Mouse (Mus musculus) left cerebral cortex, adult 2 months (tissue): ENCODE results near the gene Prkab1. TPM values are rescaled to one million over a fixed set of nuclear protein-coding genes. Genes with fewer than 3 reads are reported as not detected.

Source experiments
- DNase-seq, 2 experiments: peaks; one replicate each; pipeline ENCODE4 v3.0.0; 2021 to 2022; ENCODE audit warnings: low spot score in 2 of 2, mixed read lengths in 1 of 2; ENCODE audit errors: extremely low spot score in 1 of 2
- H3K27ac ChIP-seq: fragments of 200-600 bp; 2 replicates; pipeline ENCODE4 v1.8.1; 2022
- H3K4me3 ChIP-seq: fragments of 200-600 bp; 2 replicates; pipeline ENCODE4 v1.8.1; 2022
- CTCF ChIP-seq: fragments of 200-600 bp; IDR thresholded peaks from 2 replicates; pipeline ENCODE4 v1.8.1; 2022; ENCODE audit warnings: antibody characterized with exemption, mild to moderate bottlenecking, moderate library complexity
- intact Hi-C: fragments of 180-260 bp; cut with DNase I; formaldehyde crosslinking; loops from one replicate; pipeline ENCODE4 v1.15.1; 2025
- total RNA-seq, 2 experiments: library from RNA; stranded (reverse); gene quantifications; 2 replicates each; pipeline ENCODE4 v1.2.3; 2021

Gene Prkab1
- total RNA-seq, 2 experiments from 2014 or later, result 24.1 to 29.5 TPM

DNA sequence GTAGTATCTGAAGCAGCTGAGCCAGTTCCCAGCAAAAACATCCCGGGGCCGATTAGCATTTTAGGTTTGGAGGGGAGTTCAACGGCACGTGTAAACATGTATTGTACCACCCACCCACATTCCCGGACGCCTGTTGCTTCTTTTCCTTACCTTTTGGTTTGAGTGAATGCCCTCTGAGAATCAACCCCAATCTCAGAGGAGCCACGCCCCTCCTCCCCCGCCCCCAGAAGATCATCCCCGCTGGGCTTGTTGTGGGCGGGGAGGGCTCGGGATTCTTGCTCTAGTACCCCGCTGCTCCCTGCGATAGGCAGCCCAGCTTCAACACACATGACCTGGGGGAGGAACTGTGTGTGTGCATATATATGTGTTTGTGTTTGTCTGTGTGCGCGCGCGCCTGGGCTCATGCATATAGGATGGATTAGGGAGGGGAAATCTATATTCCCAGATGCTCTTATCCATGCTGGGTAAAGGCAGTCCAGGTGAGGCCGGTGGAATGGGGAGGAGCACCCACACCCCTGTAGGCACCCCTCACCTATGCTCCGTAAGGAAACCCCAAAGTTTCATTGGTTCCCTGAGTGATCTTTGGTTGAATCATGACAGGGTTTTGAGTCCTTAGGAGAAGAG is 6.4 kb upstream of the Prkab1 start:
- no peak for TF ChIP-seq CTCF
- DNase-seq, result no peak
- intact Hi-C loops, result loop anchor here (5.0 to 10.0 kb wide), 3 partner anchors 82 to 1067 kb away; no protein-coding TSS in a partner anchor
- Histone ChIP-seq H3K27ac (no peak overlapping the region), H3K4me3 (no peak overlapping the region; the same call in 1 of the 2 replicates)

DNA sequence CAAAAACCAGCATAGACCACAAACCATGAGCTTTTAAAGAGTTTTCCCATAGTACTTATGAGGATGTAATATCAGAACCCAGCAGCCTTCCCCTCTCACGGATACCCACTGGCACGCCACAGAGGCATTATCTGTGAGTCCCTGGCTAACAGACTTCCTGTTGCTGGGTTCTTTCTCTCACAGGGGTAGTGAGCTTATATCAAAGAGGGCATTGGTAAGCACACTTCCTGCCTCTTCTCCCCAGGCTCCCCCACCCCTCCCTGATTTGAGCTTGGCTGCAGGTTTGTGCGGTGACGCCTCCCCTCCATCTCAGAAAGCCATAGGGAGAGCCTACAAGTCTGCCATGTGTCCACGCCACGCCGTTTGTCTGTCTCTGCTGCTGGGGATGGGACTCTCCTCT is 4.8 kb upstream of the Prkab1 start:
- TF ChIP-seq CTCF, result no peak
- intact Hi-C loops, result no loop called here
- Histone ChIP-seq H3K27ac (no peak overlapping the region), H3K4me3 (no peak overlapping the region)
- no peak for DNase-seq

DNA sequence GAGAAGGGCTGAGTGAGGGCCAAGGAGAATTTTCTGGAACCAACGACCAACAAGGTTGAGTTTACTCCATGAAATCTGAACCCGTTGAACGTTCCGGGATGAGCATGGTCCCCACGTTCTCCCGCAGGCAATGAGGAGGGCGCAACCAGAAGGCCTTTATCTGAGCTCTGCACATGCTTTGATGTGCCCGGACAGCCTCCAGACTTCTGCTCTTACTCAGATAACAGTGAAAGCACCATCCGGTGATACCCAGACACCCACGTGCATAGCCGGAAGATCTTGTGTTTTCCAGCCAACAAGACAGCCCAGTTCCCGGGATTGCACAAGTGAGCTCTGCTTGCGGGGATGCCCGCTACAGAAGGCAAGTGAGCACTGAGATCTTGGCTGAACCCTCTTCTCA is 2.3 kb upstream of the Prkab1 start:
- no peak for TF ChIP-seq CTCF
- Histone ChIP-seq H3K27ac (no peak overlapping the region), H3K4me3 (no peak overlapping the region)
- DNase-seq, result no peak
- intact Hi-C loops, result no loop called here

DNA sequence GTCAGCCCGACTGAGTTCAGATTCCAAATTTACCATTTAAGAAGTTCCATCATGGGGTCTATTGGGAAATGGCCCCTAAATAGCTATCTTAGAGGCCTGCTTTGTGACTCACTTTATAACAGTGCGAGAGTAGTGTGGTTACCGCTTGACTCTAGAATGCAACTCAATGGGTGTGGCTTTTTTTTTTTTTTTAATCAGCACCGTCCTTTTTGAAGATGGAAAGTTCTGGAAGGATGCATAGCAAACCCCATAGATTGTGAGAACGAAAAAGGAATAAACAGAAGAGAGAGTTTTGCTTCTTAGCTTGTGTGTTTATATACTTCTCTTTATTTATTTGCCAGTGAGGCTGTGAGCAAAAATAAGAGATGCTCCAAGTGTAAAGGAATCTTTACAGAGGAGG is 1.8 kb upstream of the Prkab1 start:
- Histone ChIP-seq H3K27ac (no peak overlapping the region), H3K4me3 (no peak overlapping the region)
- TF ChIP-seq CTCF, result no peak
- intact Hi-C loops, result no loop called here
- no peak for DNase-seq

DNA sequence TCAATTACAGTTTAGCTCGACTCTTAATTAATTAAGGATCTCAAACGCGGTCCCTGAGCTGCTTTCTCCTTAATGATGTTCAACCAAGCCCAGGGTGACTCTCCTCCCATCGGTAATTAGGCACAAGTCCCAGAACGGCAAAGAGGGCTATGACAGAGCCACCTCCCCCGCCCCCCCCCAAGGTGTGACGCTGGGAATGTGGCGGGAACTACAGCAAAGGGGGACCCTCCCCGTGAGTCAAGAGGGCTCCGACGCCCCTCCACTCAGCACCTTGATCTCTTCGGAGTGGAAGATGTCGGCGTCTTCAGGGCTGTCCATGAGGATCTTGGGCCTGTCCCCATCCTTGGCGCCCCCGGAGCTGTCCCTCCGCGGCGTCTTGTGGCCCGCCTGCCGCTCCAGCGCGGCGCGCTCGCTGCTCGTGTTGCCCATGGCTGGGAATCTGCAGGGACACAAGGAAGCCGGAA is 455 bp downstream of the Prkab1 start:
- intact Hi-C loops, result no loop called here
- no peak for DNase-seq
- TF ChIP-seq CTCF, result no peak
- H3K27ac ChIP-seq, result peak overlapping the region; percentile 55; the same call in 1 of the 2 replicates
- peak overlapping the region; percentile 78 for H3K4me3 ChIP-seq

DNA sequence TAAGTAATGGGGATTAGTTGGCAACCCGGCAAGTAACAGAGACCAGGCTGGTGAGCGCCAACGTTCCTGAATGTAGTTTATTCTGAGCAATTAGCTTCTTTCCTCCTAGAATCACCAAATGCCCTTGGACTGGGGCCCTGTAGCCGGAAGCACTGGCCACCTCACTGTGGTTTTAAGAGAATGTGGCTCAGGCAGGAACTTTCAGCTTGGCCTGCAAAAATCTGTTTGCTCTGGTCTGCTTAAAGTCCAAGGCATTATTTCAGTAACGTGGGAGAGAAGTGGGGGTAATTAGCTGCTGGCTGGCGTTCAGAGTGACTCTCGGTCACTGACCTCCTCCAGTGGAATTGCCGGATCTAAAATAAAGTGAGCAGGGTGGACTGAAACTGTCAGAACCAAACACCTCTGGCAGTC is 1.1 kb downstream of the Prkab1 start:
- peak in 1 of 2 experiments; percentile 49 for DNase-seq
- no peak for TF ChIP-seq CTCF
- Histone ChIP-seq H3K4me3 (peak overlapping the region; percentile 78), H3K27ac (no peak overlapping the region)
- intact Hi-C loops, result no loop called here

DNA sequence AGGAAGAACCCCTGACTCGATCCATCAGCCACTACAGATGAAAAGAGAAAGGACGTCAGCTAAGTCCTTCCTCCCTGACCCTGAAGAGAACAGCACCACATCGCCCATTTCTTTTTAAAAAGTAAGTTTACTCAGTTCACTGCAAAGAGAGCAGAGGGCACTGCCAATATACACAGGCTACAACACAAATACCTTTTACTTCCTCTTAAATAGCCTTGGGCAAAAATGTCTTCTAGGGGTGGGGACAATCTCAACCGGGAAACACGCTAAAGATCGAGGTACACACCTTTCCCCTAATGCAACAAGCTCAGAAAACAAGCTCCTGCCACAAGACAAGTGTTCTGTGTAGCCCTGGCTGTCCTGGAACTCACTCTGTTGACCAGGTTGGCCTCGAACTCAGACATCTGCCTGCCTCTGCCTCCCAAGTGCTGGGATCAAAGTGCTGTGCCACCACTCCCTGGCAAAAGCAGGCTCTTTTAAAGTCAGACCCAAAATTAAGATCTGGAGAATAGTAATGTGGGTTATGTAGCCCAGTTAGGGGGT is 1.6 kb downstream of the Prkab1 start:
- no peak for TF ChIP-seq CTCF
- Histone ChIP-seq H3K4me3 (peak overlapping the region; percentile 78), H3K27ac (no peak overlapping the region)
- intact Hi-C loops, result no loop called here
- DNase-seq, result no peak

DNA sequence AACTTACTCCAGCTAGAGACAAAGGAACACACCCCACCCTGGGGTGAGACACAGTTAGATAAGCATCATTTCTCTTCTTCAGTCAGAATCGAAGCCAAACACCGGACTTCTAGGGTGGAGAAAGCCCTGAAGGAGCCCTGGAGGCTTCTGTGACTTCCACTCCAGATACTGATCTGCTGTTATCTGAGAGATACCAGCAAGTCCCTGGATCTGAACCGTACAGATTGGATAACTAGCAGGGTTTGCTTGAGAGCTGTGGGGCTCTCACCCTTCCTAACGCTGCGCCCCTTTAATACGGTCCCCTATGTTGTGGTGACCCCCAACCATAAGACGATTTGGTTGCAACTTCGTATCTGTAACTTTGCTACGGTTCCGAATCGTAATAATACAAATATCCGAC is 2.2 kb downstream of the Prkab1 start:
- no peak overlapping the region for H3K4me3 ChIP-seq
- H3K27ac ChIP-seq, result no peak overlapping the region
- intact Hi-C loops, result no loop called here
- no peak for TF ChIP-seq CTCF
- DNase-seq, result no peak

DNA sequence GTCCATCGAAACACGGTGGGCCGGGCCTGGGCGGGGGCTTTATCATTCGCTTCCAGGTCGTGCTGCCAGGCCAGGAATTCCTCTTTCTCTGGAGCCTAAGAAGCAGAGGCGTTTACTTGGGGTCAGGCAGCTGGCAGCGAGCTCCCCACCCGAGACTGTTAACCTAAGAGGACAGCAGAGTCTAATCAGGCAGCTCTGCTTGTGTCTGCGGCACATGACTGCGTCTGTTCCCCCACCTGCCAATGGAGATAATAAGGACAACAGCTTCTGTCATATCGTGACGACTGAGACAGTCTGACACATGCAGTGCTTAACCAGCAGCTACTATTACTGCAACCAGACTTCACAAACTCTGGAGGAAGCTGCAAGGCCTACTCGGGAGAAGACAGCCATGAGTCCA is 2.8 kb downstream of the Prkab1 start:
- no peak for DNase-seq
- no peak overlapping the region for H3K4me3 ChIP-seq
- no peak overlapping the region for H3K27ac ChIP-seq
- no peak for TF ChIP-seq CTCF
- intact Hi-C loops, result no loop called here

DNA sequence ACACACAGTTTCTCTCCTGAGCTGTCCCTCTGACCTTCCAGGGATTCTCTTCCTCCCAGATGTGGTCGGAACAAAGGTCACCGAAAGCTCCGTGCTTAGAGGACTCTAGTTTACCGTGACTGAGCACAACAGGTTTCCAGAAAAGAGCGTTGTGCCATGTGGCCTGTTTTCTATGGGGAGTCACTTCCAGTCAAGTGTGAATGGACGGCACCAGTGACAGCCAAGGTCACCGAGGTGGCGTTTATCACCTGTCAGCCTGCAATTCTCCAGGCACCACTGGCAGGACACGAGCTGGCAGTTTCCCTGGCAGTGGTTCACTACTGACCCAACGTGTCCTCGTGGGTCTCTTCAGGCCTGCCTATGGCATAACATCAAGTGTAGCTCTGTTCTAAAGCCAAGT is 4.9 kb downstream of the Prkab1 start:
- TF ChIP-seq CTCF, result no peak
- H3K4me3 ChIP-seq, result no peak overlapping the region
- intact Hi-C loops, result no loop called here
- no peak for DNase-seq
- H3K27ac ChIP-seq, result no peak overlapping the region

DNA sequence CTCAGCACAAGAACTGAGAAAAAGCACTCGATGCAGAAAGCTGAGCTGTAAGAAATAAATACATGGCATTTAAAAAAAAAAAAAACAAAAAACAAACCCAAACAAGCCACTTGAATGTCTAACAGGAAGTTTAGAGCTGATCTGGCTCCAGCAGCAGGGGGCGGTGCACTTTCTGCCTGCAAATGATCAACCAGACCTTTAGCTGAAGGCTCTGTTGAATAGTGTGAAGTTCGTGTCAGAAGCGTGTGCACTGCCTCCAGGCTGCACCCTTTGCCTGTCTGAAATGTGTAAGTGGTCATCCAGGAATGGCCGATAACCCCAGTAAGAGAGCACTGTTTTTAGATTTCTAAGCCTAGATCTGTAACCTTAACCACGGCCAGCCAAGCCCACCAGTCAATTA is 5.5 kb downstream of the Prkab1 start:
- Histone ChIP-seq H3K4me3 (no peak overlapping the region), H3K27ac (no peak overlapping the region)
- TF ChIP-seq CTCF, result peak; percentile 9; the same call in 1 of the 2 replicates
- intact Hi-C loops, result no loop called here
- no peak for DNase-seq

DNA sequence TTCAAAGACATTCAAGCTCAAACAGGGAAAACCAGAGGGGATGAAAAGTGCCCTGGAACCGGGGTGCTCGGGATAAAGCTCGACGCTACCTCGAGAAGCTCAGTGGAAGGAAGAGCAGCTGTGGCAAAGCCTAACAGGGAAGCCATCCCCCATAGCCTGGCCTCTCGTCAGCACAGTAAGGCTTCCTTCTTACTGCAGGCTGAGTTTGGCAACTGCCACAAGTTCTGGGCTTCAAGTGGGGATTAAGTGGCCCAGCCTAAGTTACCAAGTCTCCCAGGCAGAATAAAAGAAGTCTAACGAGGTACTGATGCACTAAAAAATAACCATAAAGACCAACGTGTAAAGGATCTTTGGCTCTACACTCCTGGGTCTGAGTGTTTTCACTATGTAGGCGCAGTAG is 6.1 kb downstream of the Prkab1 start:
- intact Hi-C loops, result no loop called here
- no peak for DNase-seq
- TF ChIP-seq CTCF, result no peak
- no peak overlapping the region for H3K4me3 ChIP-seq
- H3K27ac ChIP-seq, result no peak overlapping the region

DNA sequence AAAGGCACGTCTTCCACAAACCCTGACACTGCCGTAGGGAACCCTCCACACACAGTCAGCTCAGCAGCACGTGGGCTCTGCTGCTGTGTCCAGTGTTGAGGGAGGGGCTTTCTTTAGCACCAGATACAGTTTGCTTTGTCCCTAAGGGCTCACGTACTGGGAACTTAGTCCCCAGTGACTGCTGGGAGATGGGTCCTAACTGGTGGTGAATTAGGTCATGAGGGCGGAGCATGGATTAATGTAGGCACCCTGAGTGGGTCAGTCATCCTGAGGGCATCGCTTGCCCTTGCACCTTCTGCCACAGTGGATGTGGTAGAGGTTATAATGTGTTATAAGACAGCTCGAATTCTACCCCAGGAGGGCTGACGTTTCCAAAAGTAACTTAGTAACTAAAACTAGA is 6.9 kb downstream of the Prkab1 start:
- no peak for DNase-seq
- no peak for TF ChIP-seq CTCF
- Histone ChIP-seq H3K4me3 (no peak overlapping the region), H3K27ac (no peak overlapping the region; the same call in 1 of the 2 replicates)
- intact Hi-C loops, result no loop called here
